ENCODE assay signal across 12 mouse cellular contexts in the genomic region with DNA sequence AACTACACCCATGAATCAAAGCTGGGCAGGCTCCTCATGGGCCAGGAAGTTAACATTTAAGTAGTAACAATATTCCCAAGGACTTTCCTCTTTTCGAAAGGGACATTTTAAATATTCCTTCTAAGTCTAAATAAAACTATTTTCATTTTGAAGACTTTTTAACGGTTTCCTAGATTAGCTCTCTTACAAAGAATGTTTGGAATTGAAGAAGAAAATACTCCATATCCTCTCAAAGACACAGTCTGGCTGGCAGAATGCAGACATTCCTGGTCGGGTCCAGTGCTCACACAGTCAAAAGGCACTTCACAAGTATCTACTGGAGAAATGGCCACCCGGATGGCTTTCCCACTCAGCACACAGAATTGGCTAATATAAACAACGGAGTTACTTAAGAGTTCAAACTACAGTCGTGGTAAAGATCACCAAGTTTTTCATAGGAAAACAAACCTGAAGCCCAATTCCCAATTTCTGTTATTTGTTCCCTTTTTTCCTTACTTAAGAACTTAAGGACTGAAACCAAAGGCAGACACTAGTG. TPM values are rescaled to one million over a fixed set of nuclear protein-coding genes. Genes with fewer than 3 reads are reported as not detected.
A peak's percentile ranks its signal among the peaks of the same experiment; 100 is the strongest.
DNase-seq lines count a peak whose midpoint lies in the region; ATAC-seq and TF ChIP-seq lines count a peak whose summit lies in the region.
"Had no signal": no experiment of that assay in that cellular context is flagged by ENCODE, and none has a peak within 500 bp of the region (broad histone marks: within the 10 kb centered on the region; RNA-seq: fewer than 3 reads in every experiment).

No protein-coding gene starts in this region.

- TF ChIP-seq POLR2A in liver, adult 2 months (IDR thresholded peaks at IDR 0.05; ENCODE audit: extremely low read depth, insufficient read depth, low read length) = no peak

- H3K27ac ChIP-seq in heart, embryonic 10.5 days = 0 out of 2 replicates have a peak overlapping the region, but pooled peaks have one; percentile 10
- H3K27ac ChIP-seq in liver, adult 2 months (replicated peaks; ENCODE audit: insufficient read depth, low read depth, low read length) = peak overlapping the region; percentile 88
- H3K27ac ChIP-seq in liver, embryonic 11.5 days (ENCODE audit: low read depth, low read length) = no peak overlapping the region; the same call in 1 of the 2 replicates
- peak overlapping the region; percentile 30 for H3K27ac ChIP-seq in intestine, postnatal 0 days (ENCODE audit: low read depth, low read length)
- peak overlapping the region; percentile 74 for H3K27ac ChIP-seq in stomach, embryonic 15.5 days
- H3K27ac ChIP-seq in hindbrain, embryonic 10.5 days = no peak overlapping the region
- H3K27ac ChIP-seq: limb, embryonic 12.5 days had no signal

- TF ChIP-seq CTCF in liver, adult 2 months (IDR thresholded peaks at IDR 0.05; ENCODE audit: low read depth, low read length) = no peak
- no peak for TF ChIP-seq CTCF in intestine, postnatal 0 days (IDR thresholded peaks at IDR 0.05; ENCODE audit: low read depth)

- WGBS in heart, embryonic 10.5 days = 54% methylated on average over 6 of the region's 6 CpGs
- WGBS in liver, adult 2 months = 14% methylated on average over 6 of the region's 6 CpGs
- 67% methylated on average over 6 of the region's 6 CpGs for WGBS in liver, embryonic 11.5 days
- WGBS in intestine, postnatal 0 days = 44% methylated on average over 6 of the region's 6 CpGs
- 27% methylated on average over 6 of the region's 6 CpGs for WGBS in stomach, embryonic 15.5 days
- 84% methylated on average over 6 of the region's 6 CpGs for WGBS in hindbrain, embryonic 10.5 days

- ATAC-seq in liver, embryonic 11.5 days (replicated peaks; ENCODE audit: low FRiP score) = no peak
- ATAC-seq in intestine, postnatal 0 days = no peak
- no peak for ATAC-seq in stomach, embryonic 15.5 days (ENCODE audit: insufficient read depth, low FRiP score, low read depth)
- no peak for ATAC-seq in megakaryocyte progenitor cell, adult 5-6 weeks (replicated peaks; ENCODE audit: poor library complexity)
- ATAC-seq: forebrain, postnatal 0 days had no signal

- peak overlapping the region; percentile 57; the same call in 1 of the 2 replicates for H3K9ac ChIP-seq in liver, adult 2 months (ENCODE audit: low read depth, low read length)
- H3K9ac ChIP-seq in liver, embryonic 11.5 days (ENCODE audit: low read depth, low read length) = no peak overlapping the region
- H3K9ac ChIP-seq in intestine, postnatal 0 days (ENCODE audit: low read depth, low read length) = no peak overlapping the region
- H3K9ac ChIP-seq in stomach, embryonic 15.5 days = no peak overlapping the region
- H3K9ac ChIP-seq: forebrain, postnatal 0 days; limb, embryonic 12.5 days had no signal

- DNase-seq in heart, embryonic 10.5 days (ENCODE audit: low spot score) = no peak
- DNase-seq in heart, postnatal 36 days = no peak
- peak; percentile 84 for DNase-seq in liver, adult 2 months (ENCODE audit: extremely low read depth, low read depth, low spot score)
- no peak for DNase-seq in liver, embryonic 11.5 days (ENCODE audit: low spot score)
- DNase-seq in hindbrain, embryonic 10.5 days (ENCODE audit: low spot score) = no peak
- DNase-seq: adrenal gland, postnatal 10 days; cerebellum, adult 18-20 months; forebrain, postnatal 0 days had no signal

- no peaks in the 10 kb centered on the region for H3K27me3 ChIP-seq in heart, embryonic 10.5 days (ENCODE audit: insufficient read depth, poor library complexity, severe bottlenecking)
- H3K27me3 ChIP-seq in liver, adult 2 months (ENCODE audit: control insufficient read depth, insufficient read depth, low read length) = no peaks in the 10 kb centered on the region
- no peaks in the 10 kb centered on the region for H3K27me3 ChIP-seq in liver, embryonic 11.5 days (replicated peaks; ENCODE audit: control insufficient read depth, insufficient read depth, low read length)
- no peaks in the 10 kb centered on the region for H3K27me3 ChIP-seq in intestine, postnatal 0 days (replicated peaks; ENCODE audit: control insufficient read depth, insufficient read depth, low read length)
- no peaks in the 10 kb centered on the region for H3K27me3 ChIP-seq in stomach, embryonic 15.5 days (replicated peaks)
- no peaks in the 10 kb centered on the region for H3K27me3 ChIP-seq in hindbrain, embryonic 10.5 days (ENCODE audit: insufficient read depth, poor library complexity, severe bottlenecking)
- H3K27me3 ChIP-seq: limb, embryonic 12.5 days had no signal

- peaks cover 44% of the 10 kb centered on the region for H3K4me1 ChIP-seq in heart, embryonic 10.5 days
- peaks cover 39% of the 10 kb centered on the region for H3K4me1 ChIP-seq in liver, adult 2 months (ENCODE audit: control insufficient read depth, insufficient read depth, low read length)
- peaks cover 34% of the 10 kb centered on the region for H3K4me1 ChIP-seq in liver, embryonic 11.5 days (replicated peaks; ENCODE audit: control insufficient read depth, insufficient read depth, low read length)
- H3K4me1 ChIP-seq in intestine, postnatal 0 days (replicated peaks; ENCODE audit: control insufficient read depth, insufficient read depth, low read length) = no peaks in the 10 kb centered on the region
- H3K4me1 ChIP-seq in stomach, embryonic 15.5 days = peaks cover 25% of the 10 kb centered on the region
- H3K4me1 ChIP-seq in hindbrain, embryonic 10.5 days (replicated peaks) = peaks cover 19% of the 10 kb centered on the region

- no peaks in the 10 kb centered on the region for H3K9me3 ChIP-seq in heart, embryonic 10.5 days
- 0 out of 2 replicates have a peak, but pooled peaks cover 2% of the 10 kb centered on the region for H3K9me3 ChIP-seq in liver, embryonic 11.5 days (ENCODE audit: control insufficient read depth, low read length)
- no peaks in the 10 kb centered on the region for H3K9me3 ChIP-seq in intestine, postnatal 0 days (ENCODE audit: control insufficient read depth)
- no peaks in the 10 kb centered on the region for H3K9me3 ChIP-seq in stomach, embryonic 15.5 days
- H3K9me3 ChIP-seq in hindbrain, embryonic 10.5 days = peaks cover 8% of the 10 kb centered on the region; the same call in 1 of the 2 replicates

- H3K4me3 ChIP-seq in heart, embryonic 10.5 days = no peak overlapping the region
- no peak overlapping the region for H3K4me3 ChIP-seq in liver, adult 2 months (ENCODE audit: insufficient read depth, low read depth, low read length)
- no peak overlapping the region for H3K4me3 ChIP-seq in liver, embryonic 11.5 days (ENCODE audit: low read depth, low read length)
- no peak overlapping the region for H3K4me3 ChIP-seq in intestine, postnatal 0 days (ENCODE audit: low read depth, low read length)
- no peak overlapping the region for H3K4me3 ChIP-seq in stomach, embryonic 15.5 days (replicated peaks)
- H3K4me3 ChIP-seq in hindbrain, embryonic 10.5 days = no peak overlapping the region
- H3K4me3 ChIP-seq: limb, embryonic 12.5 days had no signal

- H3K4me2 ChIP-seq in liver, embryonic 11.5 days = no peak overlapping the region
- peak overlapping the region; percentile 32 for H3K4me2 ChIP-seq in intestine, postnatal 0 days (replicated peaks; ENCODE audit: low read depth)
- no peak overlapping the region for H3K4me2 ChIP-seq in stomach, embryonic 15.5 days
- H3K4me2 ChIP-seq: limb, embryonic 12.5 days had no signal

- intact Hi-C loops in heart, postnatal 36 days (cut with DNase I) = no loop called here

- H3K36me3 ChIP-seq in heart, embryonic 10.5 days = peaks cover 12% of the 10 kb centered on the region
- H3K36me3 ChIP-seq in liver, adult 2 months (ENCODE audit: control insufficient read depth, insufficient read depth, low read length) = no peaks in the 10 kb centered on the region
- H3K36me3 ChIP-seq in liver, embryonic 11.5 days (ENCODE audit: control insufficient read depth, insufficient read depth, low read length) = no peaks in the 10 kb centered on the region
- no peaks in the 10 kb centered on the region for H3K36me3 ChIP-seq in intestine, postnatal 0 days (ENCODE audit: control insufficient read depth, insufficient read depth)
- no peaks in the 10 kb centered on the region for H3K36me3 ChIP-seq in stomach, embryonic 15.5 days
- H3K36me3 ChIP-seq in hindbrain, embryonic 10.5 days = peaks cover 13% of the 10 kb centered on the region
- H3K36me3 ChIP-seq: limb, embryonic 12.5 days had no signal

- peaks cover 51% of the 10 kb centered on the region; the same call in 1 of the 2 replicates for H3K79me2 ChIP-seq in liver, adult 2 months (ENCODE audit: control insufficient read depth, insufficient read depth, low read length)

RNA-seq across cellular contexts. Expression of gene Uvrag, which starts 9.1 kb away (rescaled TPM):
- polyA plus RNA-seq in heart, embryonic 10.5 days (2016; fragmentation: Nextera tagmentation; extraction: Ambion mirVana) = 15.2 and 17.0 TPM in 2 replicates
- total RNA-seq in heart, postnatal 36 days (2021) = 10 to 100 TPM; 21.6 to 28.6 TPM
- 18.3 and 19.9 TPM in 2 replicates for total RNA-seq in liver, adult 2 months (2014; rRNA removed)
- 11.4 and 12.2 TPM in 2 replicates for polyA plus RNA-seq in liver, adult 2 months (2012; rRNA removed)
- 14.5 and 16.2 TPM in 2 replicates for polyA plus RNA-seq in liver, embryonic 11.5 days (2014; fragmentation: Nextera tagmentation; extraction: Ambion mirVana)
- polyA plus RNA-seq in intestine, postnatal 0 days (2015; fragmentation: Nextera tagmentation; extraction: Ambion mirVana) = 12.0 and 17.4 TPM in 2 replicates
- 19.1 and 19.4 TPM in 2 replicates for polyA plus RNA-seq in stomach, embryonic 15.5 days (2015; fragmentation: Nextera tagmentation; extraction: Ambion mirVana)
- 22.6 and 24.6 TPM in 2 replicates for total RNA-seq in megakaryocyte progenitor cell, adult 5-6 weeks (2015)
- total RNA-seq in megakaryocyte progenitor cell, adult 5-6 weeks (2017) = 33.9 TPM in 2 replicates
- polyA plus RNA-seq in hindbrain, embryonic 10.5 days (2016; fragmentation: Nextera tagmentation; extraction: Ambion mirVana) = 10.9 and 12.8 TPM in 2 replicates

RNA-seq across cellular contexts. Expression of gene Dgat2, which starts 50.6 kb away (rescaled TPM):
- 12.5 and 24.3 TPM in 2 replicates for polyA plus RNA-seq in heart, embryonic 10.5 days (2016; fragmentation: Nextera tagmentation; extraction: Ambion mirVana)
- 100 to 1,000 TPM; 395 to 404 TPM for total RNA-seq in heart, postnatal 36 days (2021)
- 464 and 499 TPM in 2 replicates for total RNA-seq in liver, adult 2 months (2014; rRNA removed)
- 610 and 703 TPM in 2 replicates for polyA plus RNA-seq in liver, adult 2 months (2012; rRNA removed)
- polyA plus RNA-seq in liver, embryonic 11.5 days (2014; fragmentation: Nextera tagmentation; extraction: Ambion mirVana) = 59.9 and 60.1 TPM in 2 replicates
- polyA plus RNA-seq in intestine, postnatal 0 days (2015; fragmentation: Nextera tagmentation; extraction: Ambion mirVana) = 1,614 and 1,691 TPM in 2 replicates
- polyA plus RNA-seq in stomach, embryonic 15.5 days (2015; fragmentation: Nextera tagmentation; extraction: Ambion mirVana) = 70.2 and 72.0 TPM in 2 replicates
- total RNA-seq in megakaryocyte progenitor cell, adult 5-6 weeks (2015) = 11.4 and 12.2 TPM in 2 replicates
- total RNA-seq in megakaryocyte progenitor cell, adult 5-6 weeks (2017) = 8.5 and 12.2 TPM in 2 replicates
- 13.1 and 15.0 TPM in 2 replicates for polyA plus RNA-seq in hindbrain, embryonic 10.5 days (2016; fragmentation: Nextera tagmentation; extraction: Ambion mirVana)

Comparison
In these comparisons a context has a peak if more than half of its experiments do, and no peak if none do; other contexts are left out.
1. H3K27ac ChIP-seq: peak in heart, embryonic 10.5 days (single experiment), liver, adult 2 months (single experiment), intestine, postnatal 0 days (single experiment) and stomach, embryonic 15.5 days (single experiment); none in liver, embryonic 11.5 days (single experiment) and hindbrain, embryonic 10.5 days (single experiment).